Mouse (Mus musculus): ENCODE results near the gene Ptgir. TPM values are rescaled to one million over a fixed set of nuclear protein-coding genes. Genes with fewer than 3 reads are reported as not detected.

The Ptgir gene
- total RNA-seq (2021), result not detected

DNA sequence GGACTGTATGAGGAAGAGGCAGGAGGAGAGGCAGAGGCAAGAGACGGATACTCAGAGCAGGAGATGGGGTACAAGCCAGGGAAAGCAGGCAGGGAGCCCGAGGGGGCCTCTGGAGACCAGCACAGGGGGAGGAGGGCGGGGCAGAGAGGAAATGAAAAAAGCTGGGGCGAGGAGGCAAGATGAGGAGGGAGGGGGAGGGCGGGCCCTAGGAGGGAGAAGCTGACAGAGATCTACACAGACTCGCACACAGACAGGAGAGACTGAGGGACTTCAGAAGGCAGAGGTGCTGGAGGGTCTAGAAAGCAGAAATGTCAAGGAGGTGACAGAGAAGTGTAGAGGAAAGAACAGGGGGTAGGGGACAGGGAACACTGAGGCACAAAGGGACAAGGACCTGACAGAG, at the start of gene Ptgir:
Gene Ptgir (plus strand): TSS at position 210 of the 400 bp plus-strand sequence.
- DNase-seq, result no peak

GRCm38 (mm10) chr7:16858336-16858735, 48.0 kb upstream of the Ptgir start:
- DNase-seq, result no peak

DNA sequence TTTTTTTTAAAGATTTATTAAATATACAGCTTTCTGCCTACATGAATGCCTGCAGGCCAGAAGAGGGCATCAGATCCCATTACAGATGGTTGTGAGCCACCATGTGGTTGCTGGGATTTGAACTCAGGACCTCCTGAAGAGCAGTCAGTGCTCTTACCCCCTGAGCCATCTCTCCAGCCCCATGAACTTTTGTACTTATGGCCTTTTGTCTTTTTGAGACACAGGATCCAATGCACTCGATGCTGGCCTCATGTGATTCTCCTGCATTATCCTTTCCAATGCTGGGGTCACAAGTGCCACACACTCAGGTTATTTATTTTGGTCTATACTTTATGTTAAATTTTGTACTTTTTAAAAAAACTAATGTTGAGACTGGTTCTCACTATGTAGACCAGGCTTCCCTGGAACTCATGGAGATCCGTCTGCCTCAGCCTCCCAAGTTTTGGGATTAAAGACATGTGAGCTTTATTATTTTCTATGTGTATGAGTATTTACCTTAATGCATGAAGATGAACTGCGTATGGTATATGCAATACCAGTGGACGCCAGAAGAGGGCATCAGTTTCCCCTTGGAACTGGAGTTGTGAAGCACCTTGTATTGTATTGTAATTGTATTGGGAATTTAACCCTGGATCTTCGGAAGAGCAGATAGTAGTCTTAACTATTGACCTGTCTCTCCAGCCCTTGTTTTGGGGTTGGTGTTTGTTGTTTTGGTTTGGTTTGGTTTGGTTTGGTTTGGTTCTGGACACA, 46.2 kb upstream of the Ptgir start:
- DNase-seq, result no peak

GRCm38 (mm10) chr7:16867488-16867887, 38.8 kb upstream of the Ptgir start:
- no peak for DNase-seq

DNA sequence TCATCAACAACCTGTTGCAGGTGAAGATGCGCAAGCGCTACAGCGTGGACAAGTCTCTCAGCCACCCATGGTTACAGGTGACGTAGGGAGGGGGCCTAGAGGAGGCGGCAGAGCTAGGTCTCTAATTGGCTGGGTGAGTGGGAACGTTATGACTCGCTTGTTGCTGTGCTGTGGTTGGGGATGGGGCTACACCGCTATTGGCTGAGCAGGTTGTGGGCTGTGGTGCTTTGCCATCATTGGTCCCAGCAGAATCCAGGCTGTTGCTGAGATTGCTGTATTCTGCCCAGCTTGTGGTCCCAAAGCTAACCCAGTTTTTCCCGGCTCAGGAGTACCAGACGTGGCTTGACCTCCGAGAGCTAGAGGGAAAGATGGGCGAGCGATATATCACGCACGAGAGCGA, 36.8 kb upstream of the Ptgir start:
- DNase-seq, result peak; percentile 92 to 93

DNA sequence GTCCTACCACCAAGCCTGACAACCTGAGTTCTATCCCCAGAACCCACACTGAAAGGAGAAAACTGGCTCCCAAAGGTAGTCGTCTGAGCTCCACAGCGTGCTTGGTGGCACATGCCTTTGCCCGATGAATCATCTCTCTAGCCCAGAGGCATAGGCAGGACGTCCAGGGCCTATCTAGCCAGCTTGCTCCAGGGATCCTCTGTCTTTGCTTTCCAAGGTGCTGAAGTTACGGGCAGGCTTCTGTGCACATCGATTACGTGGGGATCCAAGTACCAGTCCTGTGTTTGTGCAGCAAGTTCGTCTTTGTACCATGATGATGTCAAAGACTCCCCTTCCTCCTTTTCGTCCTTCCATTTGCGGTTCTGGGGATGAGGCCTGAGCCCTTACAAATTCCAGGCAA, 34.7 kb upstream of the Ptgir start:
- DNase-seq, result no peak

DNA sequence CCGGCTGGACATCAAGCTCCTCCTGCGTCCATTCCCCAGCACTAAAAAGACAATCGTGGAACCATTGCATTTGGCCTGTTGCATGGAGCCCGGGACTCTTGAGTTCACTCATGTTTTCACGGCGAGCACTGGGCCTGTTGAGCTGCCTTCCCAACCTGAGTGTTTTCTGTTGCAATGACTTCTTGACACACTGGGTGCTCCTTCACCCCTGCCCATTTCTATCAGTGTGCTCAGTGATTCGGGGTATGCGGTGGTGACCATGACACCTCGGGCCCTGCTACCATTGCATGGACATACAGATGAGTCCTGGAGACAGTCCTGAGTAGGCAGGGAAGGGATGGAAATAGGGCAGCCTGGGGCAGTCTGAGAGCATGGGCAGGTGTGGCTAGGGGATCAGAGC, 33.8 kb upstream of the Ptgir start:
- DNase-seq, result no peak

DNA sequence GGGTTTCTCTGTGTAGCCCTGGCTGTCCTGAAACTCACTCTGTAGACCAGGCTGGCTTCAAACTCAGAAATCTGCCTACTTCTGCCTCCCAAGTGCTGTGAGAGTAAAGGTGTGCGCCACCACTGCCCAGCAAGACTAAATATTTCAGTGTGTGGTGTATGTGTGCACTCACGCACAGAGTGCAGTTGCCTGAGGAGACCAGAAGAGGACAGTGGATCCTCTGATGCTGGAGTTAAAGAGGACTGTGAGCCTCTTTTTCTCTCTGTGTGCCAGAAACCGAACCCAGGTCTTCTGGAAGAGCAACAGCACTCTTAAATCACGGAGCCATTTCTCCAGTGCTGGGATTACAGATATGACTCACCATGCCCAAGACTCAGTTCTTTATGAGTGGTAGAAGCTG, 32.9 kb upstream of the Ptgir start:
- DNase-seq, result no peak

GRCm38 (mm10) chr7:16874190-16874589, 32.1 kb upstream of the Ptgir start:
- peak; percentile 73 to 75 for DNase-seq

GRCm38 (mm10) chr7:16874756-16875309, 31.5 kb upstream of the Ptgir start:
- DNase-seq, result peak; percentile 100

- no peak for DNase-seq
These were observed 31.2 kb upstream of the Ptgir start, which contains the start of gene Dact3 for GRCm38 (mm10) chr7:16875310-16875325. TSS of gene Dact3 (plus strand) at chr7:16875317.

DNA sequence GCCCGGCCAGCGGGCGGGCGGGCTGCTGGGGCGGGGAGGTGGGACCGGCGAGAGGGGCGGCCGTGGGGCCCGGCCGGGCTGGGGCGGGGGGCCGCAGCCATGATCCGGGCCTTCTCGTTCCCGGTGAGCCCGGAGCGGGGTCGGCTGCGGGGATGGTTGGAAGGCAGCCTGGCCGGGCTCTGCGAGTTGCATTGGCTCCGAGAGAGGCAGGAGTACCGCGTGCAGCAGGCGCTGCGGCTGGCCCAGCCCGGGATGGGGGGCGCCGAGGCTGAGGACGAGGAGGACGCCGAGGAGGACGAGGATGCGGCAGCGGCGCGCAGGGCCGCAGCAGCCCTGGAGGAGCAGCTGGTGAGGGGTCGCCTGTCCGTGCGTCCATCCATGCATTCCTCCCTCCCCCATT, 31.0 kb upstream of the Ptgir start:
- DNase-seq, result no peak

GRCm38 (mm10) chr7:16876006-16876405, 30.3 kb upstream of the Ptgir start:
- DNase-seq, result no peak

DNA sequence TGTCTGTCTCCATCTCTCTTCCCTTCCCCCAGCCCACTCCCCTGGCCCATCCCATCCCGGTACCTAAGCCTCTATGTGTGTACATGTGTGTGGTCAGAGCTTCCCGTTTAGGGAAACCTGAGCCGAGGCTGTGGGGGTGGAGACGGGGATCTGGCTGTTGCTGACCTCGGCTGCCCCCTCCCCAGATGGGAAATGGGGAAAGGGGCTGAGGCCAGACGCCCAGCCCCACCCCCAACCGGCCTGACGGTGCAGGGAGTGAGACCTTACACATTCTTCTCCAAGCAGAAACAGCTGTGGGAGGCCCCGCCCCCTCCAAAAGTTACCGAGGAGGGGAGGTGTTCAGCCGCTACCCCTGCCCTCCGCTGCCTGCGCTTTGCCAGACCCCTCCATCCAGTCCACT, 29.7 kb upstream of the Ptgir start:
- no peak for DNase-seq

GRCm38 (mm10) chr7:16877717-16878116, 28.6 kb upstream of the Ptgir start:
- DNase-seq, result no peak

DNA sequence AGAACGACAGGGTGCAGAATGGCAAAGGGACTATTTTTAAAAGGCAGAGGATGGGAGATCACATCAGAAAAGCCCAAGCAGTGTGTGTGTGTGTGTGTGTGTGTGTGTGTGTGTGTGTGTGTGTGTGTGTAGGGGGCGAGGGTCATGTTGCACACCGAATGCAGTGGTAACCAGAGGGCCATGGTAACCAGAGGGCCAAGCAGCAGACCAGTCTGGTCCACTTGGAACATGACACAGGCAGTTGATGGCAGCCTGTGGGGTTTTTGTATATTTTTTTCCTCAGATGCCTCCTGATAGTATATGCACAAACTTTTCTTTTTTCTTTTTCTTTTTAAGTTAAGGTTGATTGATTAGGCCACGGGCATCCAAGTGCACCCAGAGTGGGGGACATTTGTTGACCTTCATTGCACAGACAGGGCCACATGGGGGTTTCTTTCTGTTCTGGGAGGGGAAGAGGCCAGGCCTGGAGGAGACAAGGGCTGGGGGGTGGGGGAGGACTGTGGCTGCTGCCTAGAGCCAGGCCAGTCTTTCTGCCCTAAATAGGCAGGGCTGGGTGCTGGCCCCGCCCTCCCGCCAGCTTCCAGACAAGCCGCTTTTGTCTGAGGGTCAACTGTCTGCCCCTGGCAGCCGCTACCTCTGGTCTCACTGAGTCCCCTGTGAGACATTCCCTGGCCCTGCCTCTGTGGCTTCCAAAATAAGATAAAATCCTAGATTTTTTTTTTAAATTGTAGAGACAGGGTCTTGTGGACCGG, 26.3 kb upstream of the Ptgir start:
- DNase-seq, result peak in 1 of 2 experiments; percentile 52

DNA sequence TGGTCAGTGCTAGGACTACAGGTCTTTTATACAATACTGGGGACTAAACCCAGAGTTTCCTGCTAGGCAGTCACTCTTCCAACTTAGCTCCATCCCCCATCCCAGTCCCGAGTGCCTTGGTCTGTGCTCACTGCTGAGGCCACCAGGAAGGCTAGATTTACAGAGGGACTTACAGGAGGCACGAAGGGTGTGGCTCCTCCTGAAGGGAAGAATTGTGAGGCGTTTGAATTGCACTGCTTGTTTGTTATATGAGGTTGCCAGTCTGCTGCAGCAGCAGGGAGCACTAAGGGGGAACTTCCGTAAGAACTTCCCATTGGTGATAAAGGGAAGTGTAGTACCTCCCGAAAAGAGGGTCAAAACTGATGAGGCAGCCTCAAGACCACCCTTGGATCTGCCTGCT, 25.7 kb upstream of the Ptgir start:
- DNase-seq, result no peak

- DNase-seq, result no peak
These were observed 23.1 kb upstream of the Ptgir start for GRCm38 (mm10) chr7:16883162-16883561.

- DNase-seq, result no peak
These were observed 22.0 kb upstream of the Ptgir start for GRCm38 (mm10) chr7:16884334-16884733.

DNA sequence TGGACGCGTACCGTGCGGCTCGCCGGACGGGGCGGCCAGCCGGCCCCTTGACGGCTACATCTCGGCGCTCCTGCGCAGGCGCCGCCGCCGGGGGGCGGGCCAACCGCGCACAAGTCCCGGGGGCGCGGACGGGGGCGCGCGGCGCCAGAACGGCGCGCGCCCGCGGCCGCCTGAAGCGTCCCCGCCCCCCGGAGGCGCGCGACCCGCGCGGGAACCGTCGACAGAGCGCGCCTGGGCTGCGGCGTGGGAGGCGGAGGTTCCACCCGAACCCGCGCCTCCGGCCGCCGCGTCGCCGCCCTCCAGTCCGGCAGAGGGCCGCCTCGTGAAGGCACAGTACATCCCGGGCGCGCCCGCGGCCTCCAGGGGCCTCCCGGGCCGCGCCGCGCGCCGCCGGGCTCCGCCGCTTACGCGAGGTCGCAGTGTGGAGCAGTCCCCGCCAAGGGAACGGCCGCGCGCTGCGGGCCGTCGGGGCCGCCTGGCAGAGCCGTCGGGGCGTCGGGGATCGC, 21.0 kb upstream of the Ptgir start:
- DNase-seq, result no peak

DNA sequence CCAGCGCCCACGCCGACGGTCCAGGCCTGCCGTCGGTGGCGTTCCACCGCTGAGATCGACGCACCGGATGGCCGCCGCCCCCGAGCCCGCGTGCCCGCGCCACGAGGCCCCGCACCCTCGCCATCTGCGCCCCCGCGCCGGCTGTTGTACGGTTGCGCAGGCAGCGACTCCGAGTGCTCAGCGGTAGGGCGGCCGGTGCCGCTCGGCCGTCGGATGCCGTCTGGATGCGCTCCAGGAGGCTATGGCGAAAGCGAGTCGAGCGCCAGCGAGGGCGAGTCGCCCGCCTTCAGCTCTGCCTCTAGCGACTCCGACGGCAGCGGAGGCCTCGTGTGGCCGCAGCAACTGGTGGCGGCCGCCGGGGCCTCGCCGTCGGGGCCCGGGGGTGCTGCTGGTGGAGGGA, 20.4 kb upstream of the Ptgir start:
- no peak for DNase-seq

- no peak for DNase-seq
These were observed 15.8 kb upstream of the Ptgir start for GRCm38 (mm10) chr7:16890536-16890935.

GRCm38 (mm10) chr7:16890944-16891343, 15.3 kb upstream of the Ptgir start:
- no peak for DNase-seq

- DNase-seq, result peak; percentile 78 to 83
These were observed 14.5 kb upstream of the Ptgir start, which contains the start of gene Gng8 for GRCm38 (mm10) chr7:16891641-16892351. TSS of gene Gng8 (plus strand) at chr7:16891786.
